Mouse (Mus musculus) adrenal gland, adult 2 months (tissue): ENCODE results near the gene Gzmm. TPM values are rescaled to one million over a fixed set of nuclear protein-coding genes. Genes with fewer than 3 reads are reported as not detected.
A peak's percentile ranks its signal among the peaks of the same experiment; 100 is the strongest.

Experiments
- DNase-seq: peaks from one replicate; pipeline ENCODE4 v3.0.0; 2021
- polyA plus RNA-seq: library from polyadenylated mRNA; depleted of rRNA; stranded (reverse); fragments of >200 nt; gene quantifications from 2 replicates; pipeline ENCODE4 v1.2.3, GENCODE M21; 2012; rRNA removed
- total RNA-seq, 2 experiments: library from RNA; stranded (reverse); gene quantifications; 2 replicates each; pipeline ENCODE4 v1.2.3; 2021

Gzmm gene
- total and polyA plus RNA-seq, 3 experiments, result 0.55 to 2.2 (median 1.0) TPM

DNA sequence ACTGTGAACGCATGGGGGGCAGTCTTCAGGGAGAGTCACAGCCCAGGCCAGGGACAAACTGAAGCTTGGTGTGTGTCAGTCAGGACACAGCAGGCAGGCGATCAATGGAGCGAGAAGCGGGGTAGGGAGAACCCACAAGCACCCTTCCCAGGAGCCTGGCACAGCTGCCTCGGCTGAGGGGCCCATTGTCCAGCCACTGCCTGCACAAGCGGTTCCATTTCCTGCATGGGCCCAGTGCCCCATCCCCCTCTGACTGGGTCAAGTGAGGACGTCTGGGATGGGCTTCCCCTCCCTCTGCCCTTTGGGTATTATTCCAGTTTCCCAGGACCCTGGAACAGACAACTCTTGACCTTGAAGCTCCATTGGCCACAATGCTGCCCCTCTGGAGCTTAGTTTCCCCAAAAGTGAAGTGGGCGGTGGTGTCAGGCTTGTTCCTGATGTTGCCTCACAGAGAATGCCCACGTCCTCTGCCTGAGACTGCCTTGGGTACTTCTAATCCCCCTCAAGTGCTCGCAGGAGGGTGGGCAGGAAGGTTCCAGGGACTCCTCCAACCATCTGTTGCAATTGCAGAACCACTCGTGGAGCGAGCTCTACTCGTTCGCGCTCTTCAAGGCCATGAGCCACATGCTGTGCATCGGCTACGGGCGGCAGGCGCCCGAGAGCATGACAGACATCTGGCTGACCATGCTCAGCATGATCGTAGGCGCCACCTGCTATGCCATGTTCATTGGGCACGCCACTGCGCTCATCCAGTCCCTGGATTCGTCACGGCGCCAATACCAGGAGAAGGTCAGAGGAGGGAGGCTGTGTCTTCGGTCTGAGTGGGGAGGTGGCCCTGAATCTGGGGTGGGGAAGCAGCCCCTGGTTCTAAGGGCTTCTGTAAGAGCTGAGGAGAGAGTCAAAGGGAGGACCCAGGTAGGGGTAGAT is 39.8 kb downstream of the Gzmm start:
- DNase-seq, result no peak

- DNase-seq, result no peak
Observed at GRCm38 (mm10) chr10:79729357-79729965, 40.6 kb downstream of the Gzmm start.

- no peak for DNase-seq
Observed at GRCm38 (mm10) chr10:79732500-79732899, 43.7 kb downstream of the Gzmm start.

GRCm38 (mm10) chr10:79733847-79734246 is 45.0 kb downstream of the Gzmm start:
- no peak for DNase-seq

- peak; percentile 36 for DNase-seq
Observed at GRCm38 (mm10) chr10:79735361-79735760, 46.5 kb downstream of the Gzmm start.

GRCm38 (mm10) chr10:79736706-79737105 is 47.9 kb downstream of the Gzmm start:
- no peak for DNase-seq

- DNase-seq, result no peak
Observed at GRCm38 (mm10) chr10:79738259-79738658, 49.4 kb downstream of the Gzmm start.

- DNase-seq, result no peak
Observed at GRCm38 (mm10) chr10:79739234-79739633, 50.4 kb downstream of the Gzmm start.

GRCm38 (mm10) chr10:79740863-79741262 is 52.0 kb downstream of the Gzmm start:
- DNase-seq, result no peak

- no peak for DNase-seq
Observed at GRCm38 (mm10) chr10:79743161-79743560, 54.3 kb downstream of the Gzmm start.

GRCm38 (mm10) chr10:79743650-79744365 is 55.0 kb downstream of the Gzmm start:
- DNase-seq, result no peak

Other genes with a start within 250 kb of the Gzmm start
- not detected for gene Vmn2r83, start 220.3 kb upstream of the Gzmm start, total RNA-seq
- gene Vmn2r83, start 220.3 kb upstream of the Gzmm start, polyA plus RNA-seq, result not detected in 2 replicates
- 10 to 100 TPM; 30.3 to 34.7 TPM for gene Plpp2, start 155.2 kb upstream of the Gzmm start, total RNA-seq
- gene Plpp2, start 155.2 kb upstream of the Gzmm start, polyA plus RNA-seq, result 33.5 and 44.3 TPM in 2 replicates
- 10 to 100 TPM; 26.7 to 30.9 TPM for gene Mier2, start 133.8 kb upstream of the Gzmm start, total RNA-seq
- 150 and 154 TPM in 2 replicates for gene Mier2, start 133.8 kb upstream of the Gzmm start, polyA plus RNA-seq
- not detected for gene Theg, start 101.7 kb upstream of the Gzmm start, total RNA-seq
- gene Theg, start 101.7 kb upstream of the Gzmm start, polyA plus RNA-seq, result not detected in 2 replicates
- gene C2cd4c, start 75.0 kb upstream of the Gzmm start, total RNA-seq, result under 1 TPM; 0.10 to 0.14 TPM
- 0.12 and 0.25 TPM in 2 replicates for gene C2cd4c, start 75.0 kb upstream of the Gzmm start, polyA plus RNA-seq
- gene Shc2, start 51.1 kb upstream of the Gzmm start, total RNA-seq, result 1 to 10 TPM; 2.0 to 6.7 TPM
- 4.8 and 9.1 TPM in 2 replicates for gene Shc2, start 51.1 kb upstream of the Gzmm start, polyA plus RNA-seq
- not detected for gene Odf3l2, start 43.3 kb upstream of the Gzmm start, total RNA-seq
- gene Odf3l2, start 43.3 kb upstream of the Gzmm start, polyA plus RNA-seq, result not detected in 2 replicates
- gene Madcam1, start 24.5 kb upstream of the Gzmm start, total RNA-seq, result not detected
- 0.46 TPM in 1 of 2 replicates, not detected in the other for gene Madcam1, start 24.5 kb upstream of the Gzmm start, polyA plus RNA-seq
- 10 to 100 TPM; 29.5 to 40.7 TPM for gene Tpgs1, start 19.7 kb upstream of the Gzmm start, total RNA-seq
- 147 and 149 TPM in 2 replicates for gene Tpgs1, start 19.7 kb upstream of the Gzmm start, polyA plus RNA-seq
- 100 to 1,000 TPM in 1 of 2 experiments, 10 to 100 TPM in 1; 87.7 to 122 TPM for gene Cdc34, start 6.8 kb upstream of the Gzmm start, total RNA-seq
- 174 and 205 TPM in 2 replicates for gene Cdc34, start 6.8 kb upstream of the Gzmm start, polyA plus RNA-seq
- 100 to 1,000 TPM; 588 to 674 TPM for gene Bsg, start 15.5 kb downstream of the Gzmm start, total RNA-seq
- 314 and 321 TPM in 2 replicates for gene Bsg, start 15.5 kb downstream of the Gzmm start, polyA plus RNA-seq
- gene Hcn2, start 27.6 kb downstream of the Gzmm start, total RNA-seq, result 1 to 10 TPM; 5.9 to 6.0 TPM
- gene Hcn2, start 27.6 kb downstream of the Gzmm start, polyA plus RNA-seq, result 20.2 and 27.8 TPM in 2 replicates
- 10 to 100 TPM; 55.4 to 62.8 TPM for gene Polrmt, start 57.6 kb downstream of the Gzmm start, total RNA-seq
- 87.6 and 89.0 TPM in 2 replicates for gene Polrmt, start 57.6 kb downstream of the Gzmm start, polyA plus RNA-seq
- gene Fgf22, start 66.1 kb downstream of the Gzmm start, total RNA-seq, result not detected
- 0.18 and 0.68 TPM in 2 replicates for gene Fgf22, start 66.1 kb downstream of the Gzmm start, polyA plus RNA-seq
- gene Rnf126, start 77.9 kb downstream of the Gzmm start, total RNA-seq, result 10 to 100 TPM; 51.6 to 51.8 TPM
- gene Rnf126, start 77.9 kb downstream of the Gzmm start, polyA plus RNA-seq, result 222 and 226 TPM in 2 replicates
- 10 to 100 TPM in 1 of 2 experiments, 1 to 10 TPM in 1; 10.0 to 37.2 TPM for gene Fstl3, start 88.3 kb downstream of the Gzmm start, total RNA-seq
- 47.0 and 74.7 TPM in 2 replicates for gene Fstl3, start 88.3 kb downstream of the Gzmm start, polyA plus RNA-seq
- gene Prss57, start 101.9 kb downstream of the Gzmm start, total RNA-seq, result under 1 TPM in 1 of 2 experiments, not detected in 1; 0.21 TPM
- gene Prss57, start 101.9 kb downstream of the Gzmm start, polyA plus RNA-seq, result 0.28 TPM in 1 of 2 replicates, not detected in the other
- 100 to 1,000 TPM in 1 of 2 experiments, 10 to 100 TPM in 1; 68.1 to 105 TPM for gene Palm, start 104.6 kb downstream of the Gzmm start, total RNA-seq
- gene Palm, start 104.6 kb downstream of the Gzmm start, polyA plus RNA-seq, result 138 and 146 TPM in 2 replicates
- under 1 TPM; 0.31 to 0.32 TPM for gene Misp, start 132.0 kb downstream of the Gzmm start, total RNA-seq
- gene Misp, start 132.0 kb downstream of the Gzmm start, polyA plus RNA-seq, result 0.03 and 0.10 TPM in 2 replicates
- gene Ptbp1, start 165.4 kb downstream of the Gzmm start, total RNA-seq, result 100 to 1,000 TPM; 217 to 332 TPM
- gene Ptbp1, start 165.4 kb downstream of the Gzmm start, polyA plus RNA-seq, result 175 and 259 TPM in 2 replicates
- gene Prtn3, start 185.5 kb downstream of the Gzmm start, total RNA-seq, result under 1 TPM; 0.62 to 0.63 TPM
- 3.4 and 4.1 TPM in 2 replicates for gene Prtn3, start 185.5 kb downstream of the Gzmm start, polyA plus RNA-seq
- 1 to 10 TPM; 1.2 to 2.2 TPM for gene Plppr3, start 185.6 kb downstream of the Gzmm start, total RNA-seq
- gene Plppr3, start 185.6 kb downstream of the Gzmm start, polyA plus RNA-seq, result 4.2 and 4.6 TPM in 2 replicates
- under 1 TPM; 0.49 to 0.79 TPM for gene Elane, start 197.2 kb downstream of the Gzmm start, total RNA-seq
- 0.34 and 1.1 TPM in 2 replicates for gene Elane, start 197.2 kb downstream of the Gzmm start, polyA plus RNA-seq
- gene Cfd, start 201.8 kb downstream of the Gzmm start, total RNA-seq, result 1,000 to 10,000 TPM; 2,358 to 4,405 TPM
- 4,988 and 13,425 TPM in 2 replicates for gene Cfd, start 201.8 kb downstream of the Gzmm start, polyA plus RNA-seq
- 10 to 100 TPM; 38.4 to 43.0 TPM for gene Med16, start 219.9 kb downstream of the Gzmm start, total RNA-seq
- 126 and 132 TPM in 2 replicates for gene Med16, start 219.9 kb downstream of the Gzmm start, polyA plus RNA-seq
- not detected for gene Gm26602, start 221.8 kb downstream of the Gzmm start, total RNA-seq
- gene Gm26602, start 221.8 kb downstream of the Gzmm start, polyA plus RNA-seq, result not detected in 2 replicates
- 1 to 10 TPM; 1.4 TPM for gene Kiss1r, start 228.0 kb downstream of the Gzmm start, total RNA-seq
- 11.8 and 15.1 TPM in 2 replicates for gene Kiss1r, start 228.0 kb downstream of the Gzmm start, polyA plus RNA-seq
- 10 to 100 TPM; 87.8 to 93.5 TPM for gene R3hdm4, start 232.2 kb downstream of the Gzmm start, total RNA-seq
- 197 and 231 TPM in 2 replicates for gene R3hdm4, start 232.2 kb downstream of the Gzmm start, polyA plus RNA-seq
- 1 to 10 TPM; 4.6 to 6.5 TPM for gene Arid3a, start 238.0 kb downstream of the Gzmm start, total RNA-seq
- 5.9 and 9.1 TPM in 2 replicates for gene Arid3a, start 238.0 kb downstream of the Gzmm start, polyA plus RNA-seq